Mouse (Mus musculus): ENCODE measurements around the gene Mpzl3. TPM values are rescaled to one million over a fixed set of nuclear protein-coding genes. Genes with fewer than 3 reads are reported as not detected.

Gene Mpzl3
- polyA plus RNA-seq (2015; fragmentation: Nextera tagmentation; extraction: Ambion mirVana), result 5.9 and 6.2 TPM in 2 replicates

GRCm38 (mm10) chr9:45055082-45055713 is at the start of gene Mpzl3:
Gene Mpzl3 (plus strand): TSS chr9:45055186.

GRCm38 (mm10) chr9:45009180-45010078 is 45.6 kb upstream of the Mpzl3 start, which contains the start of gene Cd3e:
Gene Cd3e (minus strand): TSS chr9:45009627.

GRCm38 (mm10) chr9:45039499-45039898 is 15.5 kb upstream of the Mpzl3 start, which contains the start of gene Mpzl2:
Gene Mpzl2 (plus strand): TSS chr9:45039799.

GRCm38 (mm10) chr9:45079011-45079410 is 24.0 kb downstream of the Mpzl3 start, which contains the start of gene Jaml:
Gene Jaml (plus strand): TSS chr9:45079183.

GRCm38 (mm10) chr9:45117741-45118431 is 62.9 kb downstream of the Mpzl3 start, which contains the start of gene Scn2b:
Gene Scn2b (plus strand): TSS chr9:45117782.

Other genes with a start within 250 kb of the Mpzl3 start
- 3.4 and 5.7 TPM in 2 replicates for gene Kmt2a, start 173.9 kb upstream of the Mpzl3 start, polyA plus RNA-seq (2015; fragmentation: Nextera tagmentation; extraction: Ambion mirVana)
- 1,346 and 1,682 TPM in 2 replicates for gene Atp5l, start 134.4 kb upstream of the Mpzl3 start, polyA plus RNA-seq (2015; fragmentation: Nextera tagmentation; extraction: Ambion mirVana)
- 13.6 and 15.2 TPM in 2 replicates for gene Ube4a, start 89.6 kb upstream of the Mpzl3 start, polyA plus RNA-seq (2015; fragmentation: Nextera tagmentation; extraction: Ambion mirVana)
- gene Cd3g, start 74.8 kb upstream of the Mpzl3 start, polyA plus RNA-seq (2015; fragmentation: Nextera tagmentation; extraction: Ambion mirVana), result 0.19 TPM in 1 of 2 replicates, not detected in the other
- gene Cd3d, start 73.4 kb upstream of the Mpzl3 start, polyA plus RNA-seq (2015; fragmentation: Nextera tagmentation; extraction: Ambion mirVana), result not detected in 2 replicates
- gene Cd3e, start 45.6 kb upstream of the Mpzl3 start, polyA plus RNA-seq (2015; fragmentation: Nextera tagmentation; extraction: Ambion mirVana), result 4.3 TPM in 2 replicates
- gene Mpzl2, start 15.4 kb upstream of the Mpzl3 start, polyA plus RNA-seq (2015; fragmentation: Nextera tagmentation; extraction: Ambion mirVana), result 0.85 TPM in 1 of 2 replicates, not detected in the other
- gene Jaml, start 24.0 kb downstream of the Mpzl3 start, polyA plus RNA-seq (2015; fragmentation: Nextera tagmentation; extraction: Ambion mirVana), result 0.49 and 0.69 TPM in 2 replicates
- 0.48 and 0.68 TPM in 2 replicates for gene Scn2b, start 62.6 kb downstream of the Mpzl3 start, polyA plus RNA-seq (2015; fragmentation: Nextera tagmentation; extraction: Ambion mirVana)
- 6.5 and 7.2 TPM in 2 replicates for gene Scn4b, start 83.2 kb downstream of the Mpzl3 start, polyA plus RNA-seq (2015; fragmentation: Nextera tagmentation; extraction: Ambion mirVana)
- not detected in 2 replicates for gene BC049352, start 126.8 kb downstream of the Mpzl3 start, polyA plus RNA-seq (2015; fragmentation: Nextera tagmentation; extraction: Ambion mirVana)
- gene Tmprss4, start 148.9 kb downstream of the Mpzl3 start, polyA plus RNA-seq (2015; fragmentation: Nextera tagmentation; extraction: Ambion mirVana), result 2.1 TPM in 1 of 2 replicates, not detected in the other
- gene Il10ra, start 214.0 kb downstream of the Mpzl3 start, polyA plus RNA-seq (2015; fragmentation: Nextera tagmentation; extraction: Ambion mirVana), result 0.78 and 0.90 TPM in 2 replicates

All from skeletal muscle tissue, postnatal 0 days (tissue).